Comparison of ENCODE assay signal across 8 mouse cellular contexts in genomic region chr13:48971033-48971432, GRCm38 (mm10). TPM values are rescaled to one million over a fixed set of nuclear protein-coding genes. Genes with fewer than 3 reads are reported as not detected.
A peak's percentile ranks its signal among the peaks of the same experiment; 100 is the strongest.
DNase-seq lines count a peak whose midpoint lies in the region; ATAC-seq and TF ChIP-seq lines count a peak whose summit lies in the region.

No protein-coding gene starts in this region.

- 16% methylated on average over 5 of the region's 5 CpGs for WGBS in small intestine, adult 2 months

- no peaks in the 10 kb centered on the region for H3K36me3 ChIP-seq in small intestine, adult 2 months (ENCODE audit: control insufficient read depth, insufficient read depth, low read length)

- peaks cover 7% of the 10 kb centered on the region for H3K4me1 ChIP-seq in small intestine, adult 2 months (ENCODE audit: control insufficient read depth, insufficient read depth, insufficient read length, low read length)

- no peaks in the 10 kb centered on the region for H3K27me3 ChIP-seq in small intestine, adult 2 months (ENCODE audit: control insufficient read depth, insufficient read depth, low read length)

- H3K4me3 ChIP-seq in small intestine, adult 2 months (ENCODE audit: low read depth, low read length) = no peak overlapping the region

- ATAC-seq in common myeloid progenitor, adult 5-6 weeks (replicated peaks; ENCODE audit: low read depth, poor library complexity, severe bottlenecking) = peak; percentile 30; the same call in 1 of the 2 replicates

- peak overlapping the region; percentile 82 for H3K27ac ChIP-seq in small intestine, adult 2 months (ENCODE audit: insufficient read depth, low read depth, low read length)

- peak; percentile 90 for DNase-seq in heart, adult 11 months
- no peak for DNase-seq in heart, postnatal 4 days
- DNase-seq in kidney, postnatal 4 days = peak; percentile 71 to 84
- no peak for DNase-seq in frontal cortex, adult 2 months (ENCODE audit: extremely low spot score in 1 of 2, low spot score in 1 of 2)
- DNase-seq in frontal cortex, postnatal 14 days (ENCODE audit: low spot score in 2 of 2) = no peak
- DNase-seq in cerebellum, postnatal 36 days = no peak

- peak; percentile 90; the same call in 1 of the 2 replicates for TF ChIP-seq POLR2A in small intestine, adult 2 months (IDR thresholded peaks at IDR 0.05; ENCODE audit: low read depth, low read length)

- no peak for TF ChIP-seq CTCF in small intestine, adult 2 months (IDR thresholded peaks at IDR 0.05; ENCODE audit: extremely low read depth, insufficient read length, insufficient replicate concordance, low read depth, low read length)

RNA-seq across cellular contexts. Expression of gene Fam120a, which starts 3.2 kb away (rescaled TPM):
- total RNA-seq in heart, postnatal 4 days (2021) = 100 to 1,000 TPM; 112 to 118 TPM
- 126 and 134 TPM in 2 replicates for total RNA-seq in common myeloid progenitor, adult 5-6 weeks (2017)
- 56.5 and 80.1 TPM in 2 replicates for polyA plus RNA-seq in small intestine, adult 2 months (2012; rRNA removed)
- 92.2 and 92.6 TPM in 2 replicates for polyA plus RNA-seq in frontal cortex, adult 2 months (2012; rRNA removed)

Comparison
In these comparisons a context has a peak if more than half of its experiments do, and no peak if none do; other contexts are left out.
1. DNase-seq: peak in heart, adult 11 months (single experiment) and kidney, postnatal 4 days (2 of 2); none in heart, postnatal 4 days (single experiment), frontal cortex, adult 2 months (0 of 2), frontal cortex, postnatal 14 days (0 of 2) and cerebellum, postnatal 36 days (0 of 2).